Mouse (Mus musculus) granulocyte monocyte progenitor cell, adult 5-6 weeks (primary cell): Measurements from ENCODE around the gene Scamp3. TPM values are rescaled to one million over a fixed set of nuclear protein-coding genes. Genes with fewer than 3 reads are reported as not detected.

Experiments
- ATAC-seq: replicated peaks from 2 replicates; pipeline ENCODE4 v1.8.0; 2016; ENCODE audit warnings: mild to moderate bottlenecking, moderate TSS enrichment, inconsistent platforms; ENCODE audit not compliant: poor library complexity, severe bottlenecking
- total RNA-seq, 2 experiments: library from RNA; stranded (forward) in 1 of 2; stranded (reverse) in 1 of 2; fragments of 200-712, 200-1000 nt in 1 of 2; fragments of >200 nt in 1 of 2; fragmentation: Nextera tagmentation in 1 of 2; gene quantifications; 2 replicates each; pipeline ENCODE4 v1.2.3; 2014 to 2017

Gene Scamp3
- total RNA-seq, 2 experiments from 2014 or later = 37.2 to 59.6 TPM

- no peak for ATAC-seq
Measured at GRCm38 (mm10) chr3:89221167-89221566, 43.9 kb downstream of the Scamp3 start.

- ATAC-seq = no peak
Measured at GRCm38 (mm10) chr3:89224796-89225195, 47.5 kb downstream of the Scamp3 start.

GRCm38 (mm10) chr3:89225321-89225815 is 48.1 kb downstream of the Scamp3 start:
- ATAC-seq = no peak

GRCm38 (mm10) chr3:89225918-89226317 is 48.6 kb downstream of the Scamp3 start:
- ATAC-seq = no peak

GRCm38 (mm10) chr3:89226361-89226760 is 49.1 kb downstream of the Scamp3 start:
- no peak for ATAC-seq

- no peak for ATAC-seq
Measured at GRCm38 (mm10) chr3:89226900-89227299, 49.6 kb downstream of the Scamp3 start, which contains the start of gene Mtx1. Mtx1 (minus strand) TSS chr3:89227088.

- ATAC-seq = peak; percentile 61
Measured at GRCm38 (mm10) chr3:89227307-89228179, 50.3 kb downstream of the Scamp3 start.

- peak; percentile 76 for ATAC-seq
Measured at GRCm38 (mm10) chr3:89228180-89228549, 50.9 kb downstream of the Scamp3 start.

GRCm38 (mm10) chr3:89228836-89229235 is 51.6 kb downstream of the Scamp3 start, which contains the start of gene Muc1:
Muc1 (plus strand) TSS chr3:89229057.
- no peak for ATAC-seq

GRCm38 (mm10) chr3:89229276-89229675 is 52.0 kb downstream of the Scamp3 start:
- no peak for ATAC-seq

- ATAC-seq = no peak
Measured at GRCm38 (mm10) chr3:89230561-89230960, 53.3 kb downstream of the Scamp3 start.

- ATAC-seq = no peak
Measured at GRCm38 (mm10) chr3:89231345-89231744, 54.1 kb downstream of the Scamp3 start.

- no peak for ATAC-seq
Measured at GRCm38 (mm10) chr3:89231772-89232275, 54.6 kb downstream of the Scamp3 start.

Other genes starting within 250 kb of the Scamp3 start
- 37.7 and 41.5 TPM in 2 replicates for gene Ash1l, start 226.9 kb upstream of the Scamp3 start, total RNA-seq (2014; fragmentation: Nextera tagmentation)
- gene Ash1l, start 226.9 kb upstream of the Scamp3 start, total RNA-seq (2017) = 17.0 and 23.5 TPM in 2 replicates
- gene Dap3, start 226.3 kb upstream of the Scamp3 start, total RNA-seq (2014; fragmentation: Nextera tagmentation) = 86.8 and 108 TPM in 2 replicates
- gene Dap3, start 226.3 kb upstream of the Scamp3 start, total RNA-seq (2017) = 83.9 and 89.5 TPM in 2 replicates
- gene Rusc1, start 84.2 kb upstream of the Scamp3 start, total RNA-seq (2014; fragmentation: Nextera tagmentation) = 34.0 and 34.2 TPM in 2 replicates
- 11.4 and 19.3 TPM in 2 replicates for gene Rusc1, start 84.2 kb upstream of the Scamp3 start, total RNA-seq (2017)
- not detected in 2 replicates for gene Gm43738, start 76.4 kb upstream of the Scamp3 start, total RNA-seq (2014; fragmentation: Nextera tagmentation)
- not detected in 2 replicates for gene Gm43738, start 76.4 kb upstream of the Scamp3 start, total RNA-seq (2017)
- gene Fdps, start 75.5 kb upstream of the Scamp3 start, total RNA-seq (2014; fragmentation: Nextera tagmentation) = 161 and 178 TPM in 2 replicates
- gene Fdps, start 75.5 kb upstream of the Scamp3 start, total RNA-seq (2017) = 198 and 245 TPM in 2 replicates
- gene Pklr, start 41.3 kb upstream of the Scamp3 start, total RNA-seq (2014; fragmentation: Nextera tagmentation) = 0.32 TPM in 1 of 2 replicates, not detected in the other
- gene Pklr, start 41.3 kb upstream of the Scamp3 start, total RNA-seq (2017) = 0.26 and 0.43 TPM in 2 replicates
- gene Hcn3, start 17.3 kb upstream of the Scamp3 start, total RNA-seq (2014; fragmentation: Nextera tagmentation) = 0.77 TPM in 1 of 2 replicates, not detected in the other
- gene Hcn3, start 17.3 kb upstream of the Scamp3 start, total RNA-seq (2017) = 0.56 and 0.82 TPM in 2 replicates
- gene Clk2, start 12.7 kb upstream of the Scamp3 start, total RNA-seq (2014; fragmentation: Nextera tagmentation) = 74.6 and 80.2 TPM in 2 replicates
- 51.8 and 67.1 TPM in 2 replicates for gene Clk2, start 12.7 kb upstream of the Scamp3 start, total RNA-seq (2017)
- gene Fam189b, start 5.7 kb downstream of the Scamp3 start, total RNA-seq (2014; fragmentation: Nextera tagmentation) = 23.9 and 27.2 TPM in 2 replicates
- gene Fam189b, start 5.7 kb downstream of the Scamp3 start, total RNA-seq (2017) = 2.5 and 2.9 TPM in 2 replicates
- gene Gba, start 25.5 kb downstream of the Scamp3 start, total RNA-seq (2014; fragmentation: Nextera tagmentation) = 39.7 and 74.2 TPM in 2 replicates
- 49.3 and 50.5 TPM in 2 replicates for gene Gba, start 25.5 kb downstream of the Scamp3 start, total RNA-seq (2017)
- gene Thbs3, start 37.7 kb downstream of the Scamp3 start, total RNA-seq (2014; fragmentation: Nextera tagmentation) = not detected in 2 replicates
- 0.13 TPM in 1 of 2 replicates, not detected in the other for gene Thbs3, start 37.7 kb downstream of the Scamp3 start, total RNA-seq (2017)
- gene Mtx1, start 49.6 kb downstream of the Scamp3 start, total RNA-seq (2014; fragmentation: Nextera tagmentation) = 78.6 and 102 TPM in 2 replicates
- gene Mtx1, start 49.6 kb downstream of the Scamp3 start, total RNA-seq (2017) = 76.4 and 114 TPM in 2 replicates
- gene Muc1, start 51.6 kb downstream of the Scamp3 start, total RNA-seq (2014; fragmentation: Nextera tagmentation) = not detected in 2 replicates
- gene Muc1, start 51.6 kb downstream of the Scamp3 start, total RNA-seq (2017) = 0.04 TPM in 1 of 2 replicates, not detected in the other
- 312 and 315 TPM in 2 replicates for gene Krtcap2, start 68.5 kb downstream of the Scamp3 start, total RNA-seq (2014; fragmentation: Nextera tagmentation)
- 376 and 384 TPM in 2 replicates for gene Krtcap2, start 68.5 kb downstream of the Scamp3 start, total RNA-seq (2017)
- 3.7 and 6.0 TPM in 2 replicates for gene Trim46, start 68.8 kb downstream of the Scamp3 start, total RNA-seq (2014; fragmentation: Nextera tagmentation)
- 0.52 and 2.8 TPM in 2 replicates for gene Trim46, start 68.8 kb downstream of the Scamp3 start, total RNA-seq (2017)
- gene Dpm3, start 81.9 kb downstream of the Scamp3 start, total RNA-seq (2014; fragmentation: Nextera tagmentation) = 31.2 and 122 TPM in 2 replicates
- 86.0 and 91.7 TPM in 2 replicates for gene Dpm3, start 81.9 kb downstream of the Scamp3 start, total RNA-seq (2017)
- 55.0 and 80.7 TPM in 2 replicates for gene Slc50a1, start 93.1 kb downstream of the Scamp3 start, total RNA-seq (2014; fragmentation: Nextera tagmentation)
- 62.0 and 65.0 TPM in 2 replicates for gene Slc50a1, start 93.1 kb downstream of the Scamp3 start, total RNA-seq (2017)
- gene Efna1, start 103.7 kb downstream of the Scamp3 start, total RNA-seq (2014; fragmentation: Nextera tagmentation) = not detected in 2 replicates
- not detected in 2 replicates for gene Efna1, start 103.7 kb downstream of the Scamp3 start, total RNA-seq (2017)
- not detected in 2 replicates for gene Efna3, start 145.5 kb downstream of the Scamp3 start, total RNA-seq (2014; fragmentation: Nextera tagmentation)
- gene Efna3, start 145.5 kb downstream of the Scamp3 start, total RNA-seq (2017) = not detected in 2 replicates
- gene Efna4, start 160.6 kb downstream of the Scamp3 start, total RNA-seq (2014; fragmentation: Nextera tagmentation) = 0.66 and 2.1 TPM in 2 replicates
- gene Efna4, start 160.6 kb downstream of the Scamp3 start, total RNA-seq (2017) = not detected in 2 replicates
- gene Adam15, start 172.5 kb downstream of the Scamp3 start, total RNA-seq (2014; fragmentation: Nextera tagmentation) = 42.7 and 80.7 TPM in 2 replicates
- gene Adam15, start 172.5 kb downstream of the Scamp3 start, total RNA-seq (2017) = 34.8 and 44.8 TPM in 2 replicates
- not detected in 2 replicates for gene Dcst2, start 184.5 kb downstream of the Scamp3 start, total RNA-seq (2014; fragmentation: Nextera tagmentation)
- not detected in 2 replicates for gene Dcst2, start 184.5 kb downstream of the Scamp3 start, total RNA-seq (2017)
- not detected in 2 replicates for gene Dcst1, start 187.8 kb downstream of the Scamp3 start, total RNA-seq (2014; fragmentation: Nextera tagmentation)
- not detected in 2 replicates for gene Dcst1, start 187.8 kb downstream of the Scamp3 start, total RNA-seq (2017)
- gene Zbtb7b, start 217.3 kb downstream of the Scamp3 start, total RNA-seq (2014; fragmentation: Nextera tagmentation) = 8.5 and 18.6 TPM in 2 replicates
- gene Zbtb7b, start 217.3 kb downstream of the Scamp3 start, total RNA-seq (2017) = 7.5 and 14.0 TPM in 2 replicates
- 0.64 and 2.1 TPM in 2 replicates for gene Lenep, start 225.3 kb downstream of the Scamp3 start, total RNA-seq (2014; fragmentation: Nextera tagmentation)
- gene Lenep, start 225.3 kb downstream of the Scamp3 start, total RNA-seq (2017) = not detected in 2 replicates
- 27.5 and 41.7 TPM in 2 replicates for gene Flad1, start 234.4 kb downstream of the Scamp3 start, total RNA-seq (2014; fragmentation: Nextera tagmentation)
- gene Flad1, start 234.4 kb downstream of the Scamp3 start, total RNA-seq (2017) = 15.3 and 16.2 TPM in 2 replicates
- 178 and 260 TPM in 2 replicates for gene Cks1b, start 240.9 kb downstream of the Scamp3 start, total RNA-seq (2014; fragmentation: Nextera tagmentation)
- 194 and 212 TPM in 2 replicates for gene Cks1b, start 240.9 kb downstream of the Scamp3 start, total RNA-seq (2017)
- gene Shc1, start 241.0 kb downstream of the Scamp3 start, total RNA-seq (2014; fragmentation: Nextera tagmentation) = 51.2 and 75.8 TPM in 2 replicates
- 37.7 and 49.1 TPM in 2 replicates for gene Shc1, start 241.0 kb downstream of the Scamp3 start, total RNA-seq (2017)